Mouse (Mus musculus) intestine, postnatal 0 days (tissue): ENCODE data around the gene Rfxank. TPM values are rescaled to one million over a fixed set of nuclear protein-coding genes. Genes with fewer than 3 reads are reported as not detected.

Experiments
- ATAC-seq: fragments of 200-750 bp; cut with Nextera tagmentation; 2 replicates; pipeline ENCODE4 v1.8.0; 2017; ENCODE audit warnings: mild to moderate bottlenecking, moderate TSS enrichment, moderate library complexity
- H3K27ac ChIP-seq: fragments of 300-500 bp; sonication (generic); 2 replicates; pipeline ENCODE4 v1.5.1; 2014; ENCODE audit warnings: mild to moderate bottlenecking, low read depth, low read length, moderate library complexity
- H3K27me3 ChIP-seq: fragments of 300-500 bp; sonication (generic); replicated peaks from 2 replicates; pipeline ENCODE4 v1.6.1; 2014; ENCODE audit warnings: low read length, mixed read lengths; ENCODE audit not compliant: control insufficient read depth, insufficient read depth
- H3K36me3 ChIP-seq: fragments of 300-500 bp; sonication (generic); 2 replicates; pipeline ENCODE4 v1.6.1; 2014; ENCODE audit warnings: mild to moderate bottlenecking, moderate library complexity; ENCODE audit not compliant: control insufficient read depth, insufficient read depth
- H3K4me1 ChIP-seq: fragments of 300-500 bp; sonication (generic); replicated peaks from 2 replicates; pipeline ENCODE4 v1.6.1; 2014; ENCODE audit warnings: antibody characterized with exemption, low read length, mixed read lengths; ENCODE audit not compliant: control insufficient read depth, insufficient read depth
- H3K4me2 ChIP-seq: fragments of 300-500 bp; sonication (generic); replicated peaks from 2 replicates; pipeline ENCODE4 v1.6.1; 2014; ENCODE audit warnings: low read depth, mild to moderate bottlenecking, moderate library complexity
- H3K4me3 ChIP-seq: fragments of 300-500 bp; sonication (generic); 2 replicates; pipeline ENCODE4 v1.5.1; 2014; ENCODE audit warnings: low read depth, low read length
- H3K9ac ChIP-seq: fragments of 300-500 bp; sonication (generic); 2 replicates; pipeline ENCODE4 v1.6.1; 2014; ENCODE audit warnings: mild to moderate bottlenecking, low read depth, low read length
- H3K9me3 ChIP-seq: fragments of 300-500 bp; sonication (generic); 2 replicates; pipeline ENCODE4 v1.6.1; 2016; ENCODE audit warnings: mixed run types; ENCODE audit not compliant: control insufficient read depth
- CTCF ChIP-seq: sonication (generic); IDR thresholded peaks from 2 replicates; pipeline ENCODE4 v1.5.1; 2016; ENCODE audit warnings: low read depth, mild to moderate bottlenecking, control low read depth, antibody characterized with exemption, moderate library complexity
- WGBS: fragments of 180-500 bp; shearing (Covaris S2); extraction: QIAGEN DNeasy Blood & Tissue Kit; methylation state at CpG from one replicate; pipeline ENCODE4 v1.1.7; 2014; 5-methylcytosine and 5-hydroxymethylcytosine counted together
- polyA plus RNA-seq: library from polyadenylated mRNA; unstranded; fragments of >200 nt; fragmentation: Nextera tagmentation; extraction: Ambion mirVana; gene quantifications from 2 replicates; pipeline ENCODE4 v1.2.1, GENCODE M21; 2015

Rfxank gene
- polyA plus RNA-seq, 1 experiment from 2014 or later, result 11.2 TPM

GRCm38 (mm10) chr8:70104506-70104905, 34.4 kb downstream of the Rfxank start:
- Histone ChIP-seq H3K9me3 (no peaks in the 10 kb centered on the region), H3K27me3 (peaks cover 8% of the 10 kb centered on the region; the same call in 1 of the 2 replicates), H3K9ac (no peak overlapping the region), H3K36me3 (no peaks in the 10 kb centered on the region), H3K4me1 (no peaks in the 10 kb centered on the region), H3K4me3 (no peak overlapping the region), H3K4me2 (no peak overlapping the region), H3K27ac (no peak overlapping the region)
- ATAC-seq, result peak; percentile 46; the same call in 1 of the 2 replicates
- WGBS, result 11% methylated on average over 6 of the region's 6 CpGs
- peak; percentile 84 for TF ChIP-seq CTCF

GRCm38 (mm10) chr8:70100241-70100640, 38.7 kb downstream of the Rfxank start:
- Histone ChIP-seq H3K36me3 (no peaks in the 10 kb centered on the region), H3K4me3 (no peak overlapping the region), H3K27me3 (no peaks in the 10 kb centered on the region; the same call in 1 of the 2 replicates), H3K27ac (no peak overlapping the region), H3K4me2 (no peak overlapping the region), H3K4me1 (no peaks in the 10 kb centered on the region), H3K9ac (no peak overlapping the region), H3K9me3 (no peaks in the 10 kb centered on the region)
- ATAC-seq, result no peak
- TF ChIP-seq CTCF, result no peak
- 73% methylated on average over 8 of the region's 8 CpGs for WGBS

GRCm38 (mm10) chr8:70099276-70099675, 39.7 kb downstream of the Rfxank start:
- H3K27ac ChIP-seq, result no peak overlapping the region
- H3K4me3 ChIP-seq, result no peak overlapping the region
- no peak overlapping the region for H3K9ac ChIP-seq
- TF ChIP-seq CTCF, result no peak
- ATAC-seq, result no peak
- H3K4me2 ChIP-seq, result no peak overlapping the region
- no peaks in the 10 kb centered on the region for H3K36me3 ChIP-seq
- H3K9me3 ChIP-seq, result no peaks in the 10 kb centered on the region
- 59% methylated on average over 8 of the region's 8 CpGs for WGBS
- no peaks in the 10 kb centered on the region; the same call in 1 of the 2 replicates for H3K27me3 ChIP-seq
- H3K4me1 ChIP-seq, result no peaks in the 10 kb centered on the region

GRCm38 (mm10) chr8:70092786-70093185, 46.2 kb downstream of the Rfxank start:
- no peak overlapping the region for H3K4me3 ChIP-seq
- H3K36me3 ChIP-seq, result no peaks in the 10 kb centered on the region
- no peaks in the 10 kb centered on the region for H3K9me3 ChIP-seq
- no peak overlapping the region for H3K4me2 ChIP-seq
- no peak for TF ChIP-seq CTCF
- peaks cover 30% of the 10 kb centered on the region for H3K27me3 ChIP-seq
- ATAC-seq, result no peak
- H3K4me1 ChIP-seq, result no peaks in the 10 kb centered on the region
- H3K27ac ChIP-seq, result no peak overlapping the region
- 56% methylated on average over 8 of the region's 8 CpGs for WGBS
- no peak overlapping the region for H3K9ac ChIP-seq

- no peak overlapping the region for H3K9ac ChIP-seq
- 59% methylated on average over 9 of the region's 9 CpGs for WGBS
- H3K9me3 ChIP-seq, result no peaks in the 10 kb centered on the region
- no peak overlapping the region for H3K27ac ChIP-seq
- H3K36me3 ChIP-seq, result no peaks in the 10 kb centered on the region
- H3K4me1 ChIP-seq, result no peaks in the 10 kb centered on the region
- H3K4me2 ChIP-seq, result no peak overlapping the region
- TF ChIP-seq CTCF, result no peak
- H3K27me3 ChIP-seq, result peaks cover 64% of the 10 kb centered on the region
- H3K4me3 ChIP-seq, result no peak overlapping the region
- ATAC-seq, result no peak
Observed at GRCm38 (mm10) chr8:70089296-70089960, 49.5 kb downstream of the Rfxank start.

GRCm38 (mm10) chr8:70087836-70088650, 50.9 kb downstream of the Rfxank start:
- no peak overlapping the region for H3K27ac ChIP-seq
- H3K4me1 ChIP-seq, result no peaks in the 10 kb centered on the region
- no peaks in the 10 kb centered on the region for H3K36me3 ChIP-seq
- peak overlapping the region; percentile 39 for H3K4me2 ChIP-seq
- H3K4me3 ChIP-seq, result peak overlapping the region; percentile 27
- WGBS, result 7% methylated on average over 56 of the region's 56 CpGs
- no peaks in the 10 kb centered on the region for H3K9me3 ChIP-seq
- H3K27me3 ChIP-seq, result peaks cover 77% of the 10 kb centered on the region
- 0 out of 2 replicates have a peak, but pooled peaks have one; percentile 13 for ATAC-seq
- H3K9ac ChIP-seq, result no peak overlapping the region
- TF ChIP-seq CTCF, result peak; percentile 79
